Mouse (Mus musculus): ENCODE measurements around the gene Focad.

DNA sequence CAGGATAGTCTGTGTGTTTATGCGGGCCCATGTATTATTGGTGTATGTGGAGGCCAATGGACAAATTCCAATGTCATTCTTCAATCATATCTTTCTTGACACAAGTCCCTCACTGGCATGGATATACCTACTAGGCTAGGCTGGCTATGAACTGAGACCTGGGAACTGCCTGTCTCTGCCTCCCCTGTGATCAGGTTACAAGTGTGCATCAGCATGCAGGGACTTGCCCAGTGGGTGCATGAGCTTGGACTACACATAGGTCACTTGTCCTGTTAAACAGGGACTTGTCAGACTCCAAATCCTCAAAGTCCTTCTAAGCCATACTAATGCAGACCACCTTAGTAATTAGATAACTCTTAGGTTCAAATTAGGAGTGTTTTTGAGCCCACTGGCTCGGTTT lies 184.1 kb downstream of the Focad start:
- TF ChIP-seq POLR2A (IDR thresholded peaks at IDR 0.05; ENCODE audit: borderline replicate concordance, extremely low read depth, low read depth, low read length): no peak
- TF ChIP-seq CTCF (IDR thresholded peaks at IDR 0.05; ENCODE audit: insufficient read depth, low read length): no peak
